Mouse (Mus musculus) ovary, postnatal 10 days (tissue): ENCODE data around the gene Klc1.

Experiments used
- DNase-seq: peaks from one replicate; pipeline ENCODE4 v3.0.0; 2022; ENCODE audit warnings: low spot score

The Klc1 gene

GRCm38 (mm10) chr12:111774156-111774555 lies 15.5 kb downstream of the Klc1 start:
- DNase-seq = no peak

GRCm38 (mm10) chr12:111774845-111775244 lies 16.2 kb downstream of the Klc1 start:
- no peak for DNase-seq

- no peak for DNase-seq
These were observed 19.3 kb downstream of the Klc1 start for GRCm38 (mm10) chr12:111777919-111778318.

- no peak for DNase-seq
These were observed 20.9 kb downstream of the Klc1 start for GRCm38 (mm10) chr12:111779544-111779943.

GRCm38 (mm10) chr12:111785174-111785573 lies 26.5 kb downstream of the Klc1 start:
- no peak for DNase-seq

GRCm38 (mm10) chr12:111787015-111787414 lies 28.4 kb downstream of the Klc1 start:
- DNase-seq = no peak

GRCm38 (mm10) chr12:111790090-111790489 lies 31.4 kb downstream of the Klc1 start:
- no peak for DNase-seq

- no peak for DNase-seq
These were observed 32.0 kb downstream of the Klc1 start for GRCm38 (mm10) chr12:111790631-111791030.

- DNase-seq = no peak
These were observed 32.9 kb downstream of the Klc1 start for GRCm38 (mm10) chr12:111791474-111792104.

- DNase-seq = no peak
These were observed 35.5 kb downstream of the Klc1 start for GRCm38 (mm10) chr12:111794102-111794501.

- no peak for DNase-seq
These were observed 36.0 kb downstream of the Klc1 start for GRCm38 (mm10) chr12:111794526-111795179.

- no peak for DNase-seq
These were observed 36.7 kb downstream of the Klc1 start for GRCm38 (mm10) chr12:111795180-111795895.

- DNase-seq = no peak
These were observed 38.6 kb downstream of the Klc1 start for GRCm38 (mm10) chr12:111797251-111797650.

- no peak for DNase-seq
These were observed 39.8 kb downstream of the Klc1 start for GRCm38 (mm10) chr12:111798493-111798892.

GRCm38 (mm10) chr12:111800459-111801183 lies 42.0 kb downstream of the Klc1 start:
- no peak for DNase-seq

- no peak for DNase-seq
These were observed 44.9 kb downstream of the Klc1 start for GRCm38 (mm10) chr12:111803538-111803937.

GRCm38 (mm10) chr12:111808775-111809174 lies 50.1 kb downstream of the Klc1 start:
- DNase-seq = no peak

GRCm38 (mm10) chr12:111809762-111810161 lies 51.1 kb downstream of the Klc1 start:
- DNase-seq = peak; percentile 32

- no peak for DNase-seq
These were observed 53.4 kb downstream of the Klc1 start for GRCm38 (mm10) chr12:111812075-111812474.

GRCm38 (mm10) chr12:111812611-111813010 lies 54.0 kb downstream of the Klc1 start:
- no peak for DNase-seq

- no peak for DNase-seq
These were observed 54.6 kb downstream of the Klc1 start for GRCm38 (mm10) chr12:111813111-111813765.
